Mouse (Mus musculus) spleen, adult 2 months (tissue): ENCODE data around the gene Mdc1.

Source experiments
- CTCF ChIP-seq: fragments of 200-500 bp; IDR thresholded peaks from 2 replicates; pipeline ENCODE4 v1.5.1; 2011; ENCODE audit warnings: mild to moderate bottlenecking, inconsistent platforms; ENCODE audit not compliant: insufficient read depth, insufficient read length, insufficient replicate concordance; ENCODE audit errors: extremely low read depth
- POLR2A ChIP-seq: fragments of 200-500 bp; IDR thresholded peaks from 2 replicates; pipeline ENCODE4 v1.6.1; 2011; ENCODE audit warnings: low read depth, low read length, inconsistent platforms

DNA sequence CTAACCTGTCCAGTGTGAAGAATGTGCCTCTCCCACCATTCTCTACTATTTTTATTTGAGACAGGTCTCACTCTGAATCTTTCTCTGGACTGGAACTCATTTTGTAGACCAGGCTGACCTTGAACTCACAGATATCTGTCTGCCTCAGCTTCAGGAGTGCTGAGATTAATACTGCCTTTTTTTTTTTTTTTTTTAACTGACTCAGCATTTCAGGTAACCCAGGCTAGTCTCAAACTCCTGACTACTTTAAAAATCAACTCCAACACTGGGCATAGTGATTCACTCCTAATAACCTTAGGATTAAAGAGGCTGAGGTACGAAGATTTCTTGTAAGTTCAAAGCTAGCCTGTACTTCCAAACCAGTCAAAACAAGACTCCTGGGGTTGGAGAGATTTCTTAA is 64.3 kb downstream of the Mdc1 start:
- no peak for TF ChIP-seq CTCF
- no peak for TF ChIP-seq POLR2A
